Mouse (Mus musculus) CD4-positive, CD25-positive, alpha-beta regulatory T cell, adult 4 months (primary cell): ENCODE results near the gene Ciapin1. TPM values are rescaled to one million over a fixed set of nuclear protein-coding genes. Genes with fewer than 3 reads are reported as not detected.
A peak's percentile ranks its signal among the peaks of the same experiment; 100 is the strongest.

ENCODE experiments used
- ATAC-seq: one replicate; pipeline ENCODE4 v1.8.0; 2017
- polyA plus RNA-seq, 2 experiments: library from polyadenylated mRNA; unstranded; fragments of 100-300 nt; shearing (Covaris generic); gene quantifications; one replicate each; pipeline ENCODE4 v1.2.1; 2017

The Ciapin1 gene
- polyA plus RNA-seq, result 100 to 1,000 TPM in 1 of 2 experiments, 10 to 100 TPM in 1; 79.2 to 108 TPM

DNA sequence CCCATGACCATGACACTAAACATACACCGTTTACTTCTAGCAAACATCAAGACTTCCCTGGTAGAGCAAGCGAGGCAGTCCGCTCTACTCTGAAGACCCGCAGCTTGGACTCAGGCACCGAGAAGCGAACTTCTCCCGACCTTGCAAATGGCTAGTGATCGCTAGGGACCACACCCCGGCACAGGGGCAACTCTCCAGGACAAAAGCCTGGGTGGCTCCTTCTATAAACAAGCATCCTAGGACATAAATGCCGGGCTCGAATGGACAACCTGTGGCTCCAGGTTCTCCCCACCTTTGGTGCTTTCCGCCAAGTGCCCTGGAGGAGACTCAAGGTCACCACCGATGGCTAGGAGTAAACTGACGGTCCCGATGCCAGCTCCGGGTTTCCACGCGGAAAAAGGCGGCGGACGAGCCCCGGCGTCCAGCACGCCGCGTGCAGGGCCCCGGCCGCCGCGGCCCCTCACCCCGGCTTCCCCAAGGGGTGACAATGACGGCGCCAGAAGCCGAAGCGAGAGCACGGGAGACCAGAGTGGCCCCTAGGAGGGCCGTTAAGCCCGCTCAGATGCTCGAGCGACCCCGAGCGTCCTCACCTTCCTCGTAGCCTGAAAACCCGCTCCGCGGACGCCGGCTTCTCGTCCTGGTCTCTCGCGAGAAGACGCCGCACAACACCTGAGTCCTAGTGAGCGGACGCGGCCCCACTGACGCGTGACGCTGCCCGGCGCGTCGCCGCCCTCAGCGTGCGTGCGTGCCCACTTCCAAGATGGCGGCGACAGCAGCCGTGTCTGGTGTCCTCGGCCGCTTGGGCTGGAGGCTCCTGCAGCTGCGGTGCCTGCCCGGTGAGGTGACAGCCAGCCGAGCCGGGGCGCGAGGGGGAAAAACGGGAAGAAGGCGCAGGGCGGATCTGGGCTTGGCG is at the start of gene Ciapin1, which contains the start of gene Coq9:
Gene Ciapin1, minus strand, starts transcription at position 697 of the 913 bp plus-strand sequence.
Gene Coq9, plus strand, starts transcription at position 660 of the 913 bp plus-strand sequence.
- ATAC-seq, result peak; percentile 97

- ATAC-seq, result no peak
These were observed 42.6 kb upstream of the Ciapin1 start for GRCm38 (mm10) chr8:94880742-94881141.

- ATAC-seq, result no peak
These were observed 38.7 kb upstream of the Ciapin1 start for GRCm38 (mm10) chr8:94876820-94877219.

GRCm38 (mm10) chr8:94876197-94876730 is 38.1 kb upstream of the Ciapin1 start, which contains the start of gene Dok4:
TSS of gene Dok4 (minus strand) at chr8:94876330.
- peak; percentile 83 for ATAC-seq

DNA sequence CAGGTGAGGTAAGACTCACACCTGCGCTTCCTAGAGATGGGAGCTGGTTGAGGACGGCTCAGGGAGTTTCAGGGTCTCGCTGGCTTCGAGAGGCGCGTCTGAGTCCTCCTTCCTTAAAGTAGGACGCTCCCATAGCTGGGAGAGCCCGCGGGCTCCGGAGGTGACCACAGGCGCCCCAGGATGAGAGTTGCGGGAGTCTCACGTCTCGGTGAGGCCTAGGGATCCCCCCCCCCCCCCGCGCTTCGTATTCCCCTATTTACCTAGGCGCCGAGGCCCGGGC is 37.7 kb upstream of the Ciapin1 start:
- no peak for ATAC-seq

- no peak for ATAC-seq
These were observed 37.1 kb upstream of the Ciapin1 start for GRCm38 (mm10) chr8:94875096-94875870.

DNA sequence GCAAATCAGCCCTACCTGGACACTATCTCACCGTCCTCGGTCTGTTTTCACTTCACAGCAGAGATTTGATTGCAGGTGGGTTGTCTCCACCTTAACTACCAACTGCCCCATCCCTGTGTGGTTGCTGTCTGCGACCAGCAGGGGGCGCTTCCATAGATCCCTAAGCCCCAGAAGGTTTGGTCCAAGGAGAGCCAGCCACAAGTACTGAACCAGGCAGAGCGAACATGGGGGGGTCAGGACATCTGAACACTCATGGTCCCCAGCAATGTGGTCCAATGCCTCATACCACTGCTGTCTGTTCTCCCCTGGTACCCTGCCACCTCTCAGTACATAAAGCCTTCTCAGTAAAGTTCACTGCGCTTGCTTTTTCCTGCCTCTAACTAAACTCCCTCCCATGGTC is 36.2 kb upstream of the Ciapin1 start:
- ATAC-seq, result no peak

DNA sequence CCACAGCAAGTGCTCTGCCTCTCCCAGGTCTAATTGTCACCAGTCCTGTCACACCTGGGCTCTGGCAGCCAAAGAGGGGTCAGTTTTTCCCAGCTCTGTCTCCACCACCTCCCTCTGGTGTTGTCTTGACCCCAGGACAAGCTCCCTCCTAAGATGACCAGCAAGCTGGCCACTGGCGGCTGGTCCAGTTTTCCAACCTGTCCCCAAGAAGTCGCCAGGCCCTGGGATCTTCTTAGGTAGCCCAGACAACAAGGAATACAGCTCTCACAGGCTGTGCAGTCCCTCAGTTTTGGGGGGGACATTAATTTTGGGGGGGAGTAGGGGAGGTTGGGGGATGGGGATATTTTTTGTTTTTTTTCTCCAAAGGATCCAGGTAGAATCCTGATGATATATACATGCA is 34.4 kb upstream of the Ciapin1 start:
- ATAC-seq, result no peak

DNA sequence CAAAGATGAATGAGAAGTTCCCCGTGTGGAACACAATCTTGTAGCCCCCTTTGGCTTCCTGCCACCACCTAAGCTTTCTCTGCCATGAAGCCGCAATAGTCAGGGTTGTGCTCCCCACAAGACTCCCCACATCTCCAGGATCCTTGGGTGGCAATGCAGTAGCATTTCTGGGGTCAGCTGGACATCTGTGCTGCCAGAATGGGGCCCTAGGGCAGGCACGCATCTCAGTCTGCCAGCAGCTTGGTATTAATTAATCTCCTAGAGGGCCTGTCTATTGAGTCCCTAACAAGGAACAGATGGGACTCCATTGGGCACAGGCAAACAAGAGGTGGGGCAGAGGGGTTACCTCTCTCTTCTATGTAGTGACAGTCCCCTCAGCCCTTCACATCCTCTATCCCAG is 34.0 kb upstream of the Ciapin1 start:
- no peak for ATAC-seq

DNA sequence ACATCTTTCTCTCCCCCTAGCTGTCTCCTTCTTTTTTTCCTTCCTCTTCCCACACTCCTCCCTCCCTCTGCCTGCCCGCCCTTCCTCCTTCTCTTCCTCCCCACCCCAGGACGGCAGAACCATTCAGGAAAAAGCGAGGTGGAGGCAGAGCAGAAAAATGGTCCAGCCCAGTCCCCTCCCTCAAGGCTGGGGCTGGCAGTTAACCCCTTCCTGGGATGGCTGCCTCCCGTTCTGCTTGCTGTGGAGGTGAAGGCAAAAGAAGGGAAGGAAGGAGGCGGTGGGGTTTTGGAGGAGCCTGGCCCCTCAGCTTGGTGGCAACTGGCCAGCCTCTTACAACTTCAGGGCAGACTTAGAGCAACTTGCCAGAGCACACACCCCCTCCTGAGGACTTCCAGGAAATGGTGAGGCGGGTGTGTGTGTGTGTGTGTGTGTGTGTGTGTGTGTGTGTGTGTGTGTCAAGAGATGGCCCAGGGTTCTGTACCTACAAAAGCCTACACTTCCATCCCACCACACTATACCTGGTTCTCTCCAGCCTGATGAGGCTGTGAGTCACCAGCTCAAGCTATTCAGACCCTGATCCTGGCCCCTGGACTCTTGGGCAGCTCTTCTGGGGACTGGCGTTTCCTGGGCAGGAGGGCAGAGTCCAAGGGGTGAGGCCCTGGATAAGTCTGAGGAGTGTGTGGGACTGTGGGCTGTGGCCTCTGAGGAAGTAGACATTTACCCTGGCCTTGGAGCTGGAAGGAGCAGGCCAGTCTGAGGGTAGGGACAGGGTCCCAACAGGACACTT is 33.1 kb upstream of the Ciapin1 start:
- peak; percentile 56 for ATAC-seq

- ATAC-seq, result peak; percentile 33
These were observed 32.4 kb upstream of the Ciapin1 start for GRCm38 (mm10) chr8:94870474-94871107.

DNA sequence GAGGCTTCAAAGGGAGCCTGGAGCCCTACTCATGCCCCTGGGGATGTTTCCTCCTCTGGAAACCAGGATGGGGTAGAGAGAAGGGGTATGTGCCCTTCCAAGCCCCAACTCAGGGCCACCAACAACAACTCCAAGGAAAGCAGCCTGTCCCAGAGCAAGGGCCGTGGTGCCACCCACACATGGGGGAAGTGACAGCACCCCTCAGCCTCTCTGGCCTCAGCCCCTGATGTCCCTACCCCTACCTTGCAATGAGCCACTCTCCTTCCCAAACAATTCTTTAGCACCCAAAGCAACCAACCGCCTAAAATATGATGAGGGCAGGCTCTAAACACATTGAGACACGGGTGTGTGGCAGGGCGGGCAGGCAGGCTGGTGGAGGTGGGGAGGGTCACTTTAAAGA is 31.8 kb upstream of the Ciapin1 start:
- ATAC-seq, result no peak

GRCm38 (mm10) chr8:94869146-94869545 is 31.0 kb upstream of the Ciapin1 start:
- ATAC-seq, result no peak

- no peak for ATAC-seq
These were observed 28.8 kb upstream of the Ciapin1 start for GRCm38 (mm10) chr8:94866921-94867320.

- ATAC-seq, result no peak
These were observed 27.1 kb upstream of the Ciapin1 start for GRCm38 (mm10) chr8:94865292-94865691.

- no peak for ATAC-seq
These were observed 25.9 kb upstream of the Ciapin1 start for GRCm38 (mm10) chr8:94863897-94864673.

GRCm38 (mm10) chr8:94862487-94863220 is 24.5 kb upstream of the Ciapin1 start:
- no peak for ATAC-seq

GRCm38 (mm10) chr8:94861352-94861910 is 23.3 kb upstream of the Ciapin1 start:
- peak; percentile 56 for ATAC-seq

DNA sequence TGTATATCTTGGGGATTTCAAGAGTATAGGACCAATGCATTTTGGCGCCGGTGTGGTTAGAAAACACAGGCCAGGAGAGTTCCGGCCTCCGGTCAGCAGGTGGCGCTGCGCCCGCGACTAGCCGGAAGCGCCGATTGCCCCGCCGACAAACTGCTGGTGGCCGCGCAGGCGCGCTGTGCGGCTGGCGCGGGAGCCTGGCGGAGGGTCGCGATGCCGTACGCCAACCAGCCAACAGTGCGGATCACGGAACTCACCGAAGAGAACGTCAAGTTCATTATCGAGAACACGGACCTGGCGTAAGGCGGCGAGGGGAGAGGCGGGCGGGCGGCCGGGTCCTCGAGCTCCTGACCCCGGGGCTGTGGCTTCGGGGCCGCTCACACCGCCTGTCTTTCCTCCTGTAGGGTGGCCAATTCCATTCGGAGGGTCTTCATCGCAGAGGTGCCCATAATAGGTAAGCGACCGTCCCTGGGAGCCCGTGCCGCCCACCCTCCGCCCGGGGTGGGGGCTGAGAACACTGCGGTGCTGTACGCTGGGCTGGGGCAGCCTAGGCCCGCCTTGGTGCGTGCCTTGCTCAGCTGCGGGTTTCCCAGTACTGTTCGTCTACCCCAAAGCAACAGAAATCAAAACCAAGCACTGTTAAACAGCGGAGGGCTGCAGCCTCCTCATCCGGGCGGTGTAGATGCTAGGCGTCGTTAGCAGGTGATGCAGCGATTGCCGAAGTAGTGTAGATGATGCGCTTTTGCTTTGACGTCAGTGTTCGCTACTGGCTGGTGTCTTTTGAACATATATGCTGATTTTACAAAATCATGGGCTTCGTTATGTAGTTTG is 19.4 kb upstream of the Ciapin1 start, which contains the start of gene Polr2c:
Gene Polr2c, plus strand, starts transcription at position 105 of the 828 bp plus-strand sequence.
- peak; percentile 85 for ATAC-seq
